Mouse (Mus musculus) MN1 (cell line): ENCODE results near the gene Adgrf5.
"Not testable (repeated sequence)": the region's sequence is repeated elsewhere in the genome, so short reads cannot be mapped to it uniquely, and the experiment has no call there.

Experiments
- DNase-seq: peaks from one replicate; pipeline ENCODE4 v3.0.0-alpha.2; 2016; ENCODE audit warnings: low spot score

Adgrf5 gene

DNA sequence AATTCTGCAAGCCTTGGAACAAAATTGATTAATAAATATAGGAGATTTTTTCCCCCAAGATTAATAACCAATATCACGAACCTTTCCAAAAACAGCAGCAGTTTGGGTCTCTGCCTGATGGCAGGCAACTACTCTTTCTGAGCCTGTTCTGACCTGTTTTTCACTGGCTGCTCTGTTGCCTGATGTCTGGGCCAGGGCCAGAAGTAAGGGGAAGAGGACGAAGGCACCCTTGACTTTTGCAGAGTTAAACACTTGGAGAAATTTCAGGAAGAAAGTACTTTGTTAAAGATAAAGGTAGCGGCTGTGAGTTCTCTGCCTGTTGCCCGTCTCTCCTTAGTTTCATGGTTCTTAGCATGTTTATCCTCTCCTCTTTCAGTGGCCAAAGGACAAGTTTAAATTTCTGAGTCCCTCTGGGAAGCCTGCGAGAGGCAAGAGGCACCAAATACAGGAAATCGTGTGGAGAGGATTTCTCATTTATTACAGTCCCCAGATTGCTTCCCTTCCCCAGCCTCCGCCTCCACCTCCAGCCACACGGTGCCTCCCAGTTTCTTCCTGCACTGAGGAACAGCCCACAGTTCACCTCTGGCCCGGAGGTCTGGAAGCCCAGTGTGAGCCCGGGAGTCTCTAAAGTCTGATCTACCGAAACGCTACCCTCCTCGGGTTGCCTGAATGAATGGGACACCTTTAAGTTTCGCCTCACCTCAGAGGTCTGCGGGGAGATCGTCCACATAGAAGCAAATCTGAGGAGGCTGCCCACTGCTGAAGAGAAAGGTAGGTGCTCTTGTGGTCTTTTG lies at the start of gene Adgrf5:
Adgrf5 (plus strand) TSS at position 626 of the 794 bp plus-strand sequence.
- no peak for DNase-seq

DNA sequence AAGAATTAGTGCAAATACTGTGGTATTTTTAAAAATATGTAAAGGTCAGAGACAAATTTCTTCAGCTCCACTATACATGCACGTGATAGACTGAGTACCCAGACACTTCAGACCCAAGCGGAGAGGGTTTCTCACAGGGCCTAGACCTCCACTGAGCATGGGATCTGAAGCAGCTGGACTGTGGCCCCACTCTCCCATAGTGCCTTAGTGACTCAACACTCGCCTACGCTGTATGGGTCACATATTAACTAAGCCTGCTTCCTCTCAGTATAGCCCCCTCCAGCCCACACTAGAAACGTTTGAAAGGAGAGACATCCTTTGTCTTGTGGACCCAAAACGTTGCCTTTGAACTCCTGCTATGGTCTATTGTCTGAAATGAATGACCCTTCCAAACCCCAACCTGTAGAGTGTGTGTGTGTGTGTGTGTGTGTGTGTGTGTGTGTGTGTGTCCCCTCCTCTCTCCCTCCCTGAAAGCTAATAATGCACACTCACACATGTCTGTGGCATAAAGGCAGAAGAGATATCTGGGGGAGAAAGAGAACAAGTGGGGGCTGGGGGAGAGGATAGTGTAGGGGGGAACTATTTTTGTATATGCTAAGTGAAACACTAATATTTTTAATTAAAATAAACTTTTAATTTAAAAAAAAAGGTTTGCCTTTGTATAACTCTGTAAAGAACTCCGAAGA lies 34.1 kb upstream of the Adgrf5 start:
- DNase-seq, result no peak

DNA sequence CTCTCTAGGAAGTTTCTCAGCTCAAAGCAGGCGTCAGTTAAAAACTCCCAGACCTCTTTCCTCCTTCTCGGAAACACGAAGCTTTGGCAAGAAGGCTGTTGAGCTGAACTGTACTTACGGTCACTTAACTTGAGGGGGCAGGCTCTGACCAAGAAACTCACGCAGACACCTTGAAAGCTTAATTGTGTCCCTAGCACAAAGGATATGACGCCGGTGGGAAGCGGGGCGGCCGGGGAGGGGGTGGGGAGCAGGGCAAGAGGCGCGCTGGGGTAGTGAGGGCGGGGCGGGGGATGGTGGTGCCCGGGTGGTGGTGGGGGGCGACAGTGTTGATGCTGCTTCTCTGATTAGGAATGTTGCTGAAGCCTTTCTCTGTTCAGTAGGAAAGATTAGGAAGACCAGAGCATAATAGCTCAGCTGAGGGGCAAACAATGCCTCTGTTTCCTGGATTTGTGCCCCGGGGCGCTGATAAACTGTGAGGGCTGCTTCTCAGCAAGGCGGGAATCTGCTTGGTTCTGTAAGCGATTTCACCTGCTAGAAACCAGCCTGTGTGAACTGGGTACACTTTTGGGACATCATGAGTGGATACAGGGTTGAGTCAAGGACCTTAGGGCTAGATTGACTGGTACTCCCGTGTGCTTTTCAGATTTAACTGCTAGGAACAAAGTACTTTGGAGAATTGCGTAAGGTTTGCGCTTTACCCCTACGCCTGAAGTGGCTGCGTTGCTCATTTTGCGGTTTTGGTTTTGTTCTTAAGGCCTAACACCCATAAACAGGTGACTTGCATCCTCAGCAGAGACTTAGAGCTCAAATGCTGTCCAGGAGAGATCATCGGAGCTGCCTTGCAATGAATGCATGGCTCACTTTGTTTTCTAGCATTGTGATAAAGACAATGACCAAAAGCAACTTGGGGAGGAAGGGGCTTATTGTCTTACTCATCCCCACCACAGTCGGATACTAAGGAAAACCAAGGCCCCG lies 33.2 kb upstream of the Adgrf5 start:
- no peak for DNase-seq

DNA sequence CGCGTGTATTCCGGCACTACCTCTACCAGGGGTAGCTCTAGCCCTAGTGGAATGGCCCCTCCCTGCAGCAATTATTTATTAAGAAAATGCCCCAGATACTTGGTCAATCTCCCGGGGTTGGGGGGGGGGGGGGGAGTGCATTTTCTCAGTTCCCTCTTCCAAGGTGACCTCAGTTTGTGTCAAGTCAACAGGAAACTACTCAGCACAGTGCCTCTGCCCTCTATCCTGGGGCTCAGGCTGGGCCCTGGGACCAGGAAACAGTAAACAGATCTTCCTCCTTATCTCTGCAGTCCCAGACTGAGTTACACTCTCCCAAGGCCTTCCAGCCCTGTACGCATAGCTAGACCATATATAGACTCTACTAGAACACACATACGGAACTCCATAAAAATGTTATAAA lies 32.4 kb upstream of the Adgrf5 start:
- no peak for DNase-seq

DNA sequence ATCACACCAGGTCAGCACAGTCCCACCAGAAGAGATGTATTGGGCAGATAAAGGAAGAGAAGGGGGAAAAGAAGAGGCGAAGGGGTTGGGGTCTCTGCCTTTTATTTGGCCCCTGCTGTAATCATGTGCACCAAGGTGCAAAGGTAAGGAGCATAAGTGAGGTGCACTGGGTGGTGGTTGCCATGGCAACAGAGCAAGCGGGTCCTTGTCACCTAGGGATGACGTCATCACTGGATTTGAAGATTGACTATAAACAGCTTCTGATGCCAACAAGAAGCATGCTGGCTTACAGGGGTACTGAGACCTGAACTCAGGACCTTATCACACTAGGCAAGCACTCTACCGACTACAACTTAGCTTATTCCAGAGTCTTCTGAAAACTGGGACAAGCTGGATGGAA lies 31.0 kb upstream of the Adgrf5 start:
- no peak for DNase-seq

DNA sequence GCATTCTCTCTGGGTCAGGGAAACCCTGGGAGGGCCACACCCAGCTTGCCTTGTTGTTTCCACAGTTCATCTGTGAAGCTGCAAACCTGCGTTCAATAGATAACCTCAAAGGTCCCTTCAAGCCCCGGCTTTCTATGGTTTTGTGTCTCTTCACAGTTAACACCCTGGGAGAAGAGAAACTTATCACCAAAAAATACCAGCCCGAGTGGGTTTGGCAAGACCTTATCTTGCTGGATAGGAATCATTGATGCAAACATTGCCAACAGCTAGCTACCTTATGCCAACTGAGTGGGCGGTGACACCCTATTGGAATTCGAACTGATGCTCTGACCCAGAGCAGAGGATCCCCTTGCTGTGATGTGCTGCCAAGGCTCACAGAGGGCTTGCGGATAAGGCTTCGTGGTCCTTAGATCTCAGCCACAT lies 30.5 kb upstream of the Adgrf5 start:
- no peak for DNase-seq

DNA sequence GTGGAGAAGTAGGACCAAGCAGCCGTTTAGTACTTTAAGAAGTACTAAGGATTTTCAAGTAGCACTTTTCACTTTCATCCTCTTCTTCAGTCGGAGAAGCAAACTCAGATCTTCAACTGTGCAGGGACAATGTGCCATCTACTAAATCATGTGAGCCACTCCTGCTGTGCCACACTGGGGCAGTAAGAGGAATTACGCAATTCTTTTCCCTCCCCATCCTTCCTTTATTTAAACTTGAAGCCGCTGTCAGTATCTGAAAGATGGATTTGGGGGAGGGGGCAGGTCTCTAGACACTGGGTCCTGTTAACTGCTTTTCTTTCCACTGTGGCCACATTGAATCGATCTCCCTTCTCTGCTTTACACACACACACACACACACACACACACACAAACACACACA lies 27.6 kb upstream of the Adgrf5 start:
- no peak for DNase-seq

DNA sequence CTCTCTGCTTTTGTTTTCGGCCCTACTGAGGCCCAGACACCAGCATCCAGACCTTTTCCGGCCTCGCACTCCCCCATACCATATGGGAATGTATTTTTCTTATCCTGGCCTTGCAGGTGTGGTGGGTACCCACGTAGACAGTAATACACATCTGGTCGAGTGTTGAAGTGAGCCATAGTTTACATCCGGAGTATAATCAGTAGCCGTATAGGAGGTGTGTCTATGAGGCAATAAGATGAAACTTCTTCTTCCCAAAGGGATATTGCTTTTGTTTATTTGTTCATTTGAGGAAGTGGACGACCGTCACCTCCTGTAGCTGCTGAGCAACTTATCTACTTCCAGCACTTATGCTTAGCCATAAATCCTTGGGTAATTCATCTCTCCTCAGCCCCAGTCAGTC lies 26.2 kb upstream of the Adgrf5 start:
- DNase-seq, result no peak

DNA sequence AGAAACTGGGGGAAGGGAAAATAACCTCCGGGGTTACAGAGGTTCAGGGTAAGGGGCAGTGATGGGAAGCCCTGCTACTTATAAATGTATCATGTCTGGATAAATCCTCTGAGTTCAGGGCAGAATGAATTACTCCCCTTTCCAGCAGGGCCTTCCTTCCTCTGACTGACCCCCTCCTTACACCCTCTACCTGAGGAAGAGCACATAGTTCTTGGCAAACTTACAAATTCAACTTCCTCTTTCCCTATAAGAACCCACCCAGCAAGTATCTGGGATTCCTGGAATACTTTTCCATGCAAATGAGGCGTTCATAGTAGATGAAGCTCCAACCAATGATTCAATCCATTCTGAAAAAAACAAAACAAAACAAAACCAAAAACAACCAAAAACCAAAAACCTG lies 22.6 kb upstream of the Adgrf5 start:
- no peak for DNase-seq

DNA sequence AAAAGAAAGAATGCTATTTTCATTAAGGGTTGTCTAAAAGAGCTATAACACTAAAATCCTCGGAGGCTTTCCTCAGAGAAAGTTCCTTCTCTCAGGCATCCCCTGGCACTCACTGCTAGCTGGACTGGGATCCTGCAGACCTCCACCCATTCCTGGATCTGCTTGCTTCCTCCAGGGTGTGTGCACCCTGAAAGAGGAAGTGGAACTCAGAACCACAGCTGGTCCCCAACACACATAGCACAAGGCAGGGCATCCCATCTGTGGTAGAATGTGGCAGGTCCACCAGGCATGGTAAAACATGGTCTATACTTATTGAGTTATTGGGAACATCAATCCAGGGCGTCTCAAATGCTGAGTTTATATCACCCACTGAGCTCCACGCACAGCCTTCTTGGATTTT lies 22.0 kb upstream of the Adgrf5 start:
- DNase-seq, result no peak

DNA sequence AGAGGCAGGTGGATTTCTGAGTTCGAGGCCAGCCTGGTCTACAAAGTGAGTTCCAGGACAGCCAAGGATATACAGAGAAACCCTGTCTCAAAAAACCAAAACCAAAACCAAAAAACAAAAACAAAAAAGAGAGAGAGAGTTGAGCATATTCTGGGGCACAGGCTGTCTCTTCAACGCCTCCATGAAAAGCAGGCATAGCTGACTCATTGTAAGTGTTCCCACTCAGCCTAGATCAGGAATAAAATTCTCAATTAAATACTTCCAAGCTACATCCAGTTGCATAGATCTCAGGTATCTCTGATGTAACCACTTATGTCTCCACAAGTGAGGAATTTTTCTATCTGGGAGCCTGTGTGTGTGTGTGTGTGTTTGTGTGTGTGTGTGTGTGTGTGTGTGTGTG lies 13.8 kb upstream of the Adgrf5 start:
- DNase-seq, result not testable (repeated sequence)

DNA sequence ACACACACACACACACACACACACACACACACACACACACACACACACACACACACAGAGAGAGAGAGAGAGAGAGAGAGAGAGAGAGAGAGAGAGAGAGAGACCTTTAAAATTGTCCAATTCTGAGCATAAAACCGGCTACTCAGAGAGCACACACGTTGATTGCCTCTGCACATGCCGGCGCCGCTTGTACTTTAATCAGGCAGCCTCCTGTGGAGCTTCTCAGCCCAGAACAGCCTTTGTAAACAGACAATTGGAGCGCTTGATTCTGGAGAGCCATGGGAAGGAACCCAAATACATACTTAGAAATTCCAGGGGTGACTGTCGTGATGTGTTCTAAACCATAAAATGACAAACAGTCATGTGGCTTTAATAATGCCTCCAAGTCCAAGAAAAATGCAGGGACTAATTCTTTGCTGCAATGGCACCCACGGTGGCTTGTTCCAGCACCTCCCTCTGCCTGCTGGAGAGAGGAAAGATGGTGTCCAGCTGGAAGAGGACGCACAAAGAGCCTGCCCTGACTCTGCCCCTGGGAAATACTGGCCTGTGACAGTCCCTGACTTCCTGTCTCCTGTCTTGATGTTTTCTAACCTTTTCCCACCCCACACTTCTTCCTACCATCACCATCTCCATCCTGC lies 2.2 kb upstream of the Adgrf5 start:
- no peak for DNase-seq

DNA sequence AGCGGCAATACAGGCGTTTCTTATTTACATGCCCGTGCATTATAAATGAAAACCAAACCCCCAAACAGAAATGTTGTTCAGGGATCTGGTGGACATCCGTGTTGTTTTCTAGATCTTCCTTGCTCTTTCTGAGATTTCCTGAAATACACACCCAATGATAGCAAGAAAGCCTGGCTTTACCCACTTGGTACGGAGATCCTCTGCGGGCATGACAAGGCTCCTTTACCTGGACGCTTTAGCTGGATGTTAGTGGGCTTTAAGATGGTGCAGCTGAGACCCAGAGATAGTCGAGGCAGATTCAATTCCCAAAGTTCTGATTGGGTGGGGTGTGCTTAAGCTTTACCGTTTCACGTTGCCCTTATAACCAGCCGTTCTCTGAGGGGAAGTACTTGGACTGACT lies 770 bp downstream of the Adgrf5 start:
- no peak for DNase-seq

DNA sequence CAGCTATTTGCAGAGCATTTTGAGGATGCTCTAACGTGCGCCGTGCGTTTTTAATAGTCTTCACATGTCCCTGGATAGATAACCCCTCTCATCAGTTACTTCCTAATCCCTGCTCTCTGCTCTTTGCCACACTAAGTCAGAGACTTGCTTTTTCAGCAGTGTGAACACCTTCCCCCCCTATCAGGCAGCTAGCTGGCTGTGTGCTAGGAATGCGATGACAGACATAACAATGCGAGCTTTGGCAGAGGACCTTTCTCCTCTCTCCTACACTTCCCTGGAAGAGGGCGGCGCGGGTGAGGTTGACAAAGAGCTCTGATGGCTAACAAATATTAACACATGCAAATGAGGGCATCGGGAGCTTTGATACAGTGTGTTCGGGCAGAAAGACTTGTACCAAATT lies 2.1 kb downstream of the Adgrf5 start:
- no peak for DNase-seq

DNA sequence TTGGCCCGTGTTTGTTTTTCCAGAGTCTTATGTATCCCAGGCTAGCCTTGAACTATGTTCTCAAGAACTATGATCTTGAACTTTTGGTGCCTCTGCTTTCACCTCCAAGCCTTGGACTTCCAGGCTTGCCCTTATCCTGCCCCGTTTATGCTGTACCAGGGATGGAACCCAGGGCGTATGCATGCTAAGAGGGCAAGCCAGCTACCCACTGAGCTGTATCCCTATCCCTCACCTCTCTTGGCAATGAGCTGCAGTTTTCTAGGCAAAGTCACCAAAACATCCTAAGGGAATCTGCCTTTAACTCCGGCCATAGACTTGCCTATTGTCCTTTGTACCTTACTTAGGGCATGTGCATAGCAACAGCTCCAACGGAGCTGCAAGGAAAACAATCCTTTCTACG lies 2.6 kb downstream of the Adgrf5 start:
- DNase-seq, result no peak

DNA sequence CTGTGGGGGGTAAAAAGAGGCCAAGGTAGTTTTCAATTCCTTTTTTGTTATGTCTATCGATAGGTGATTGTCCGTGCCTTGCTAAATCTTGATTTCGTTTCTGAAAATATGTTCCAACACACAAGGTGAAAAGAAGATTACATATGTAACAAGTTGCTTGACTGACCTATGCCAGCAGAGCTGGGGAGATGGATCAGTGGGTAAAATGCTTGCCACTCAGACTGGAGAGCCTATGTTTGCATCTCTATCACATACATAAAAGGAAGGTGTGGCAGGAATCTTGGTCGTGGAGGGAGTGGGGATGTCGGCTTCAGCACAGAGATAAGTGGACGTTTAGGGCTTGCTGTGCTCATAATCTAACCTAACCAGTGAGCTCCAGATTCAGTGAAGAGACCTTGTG lies 3.7 kb downstream of the Adgrf5 start:
- DNase-seq, result no peak

DNA sequence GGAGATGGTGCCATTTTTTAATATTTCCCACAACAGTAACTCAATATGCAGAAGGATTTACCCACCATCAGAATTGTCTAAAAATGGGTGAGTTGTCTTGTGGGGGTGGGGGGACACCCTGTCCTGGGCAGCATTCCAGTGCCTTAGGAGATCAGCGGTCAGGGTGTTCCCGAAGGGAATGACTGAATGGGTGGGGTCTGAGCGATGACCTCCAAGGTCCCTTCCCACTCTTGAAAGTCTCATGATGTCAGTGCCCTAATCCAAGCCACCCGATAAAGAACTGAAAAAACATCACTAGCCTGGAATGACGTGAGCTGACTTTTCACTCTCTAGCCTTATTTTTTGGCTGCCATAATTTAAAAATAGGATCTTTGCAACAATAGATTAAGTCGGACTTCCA lies 5.0 kb downstream of the Adgrf5 start:
- no peak for DNase-seq

DNA sequence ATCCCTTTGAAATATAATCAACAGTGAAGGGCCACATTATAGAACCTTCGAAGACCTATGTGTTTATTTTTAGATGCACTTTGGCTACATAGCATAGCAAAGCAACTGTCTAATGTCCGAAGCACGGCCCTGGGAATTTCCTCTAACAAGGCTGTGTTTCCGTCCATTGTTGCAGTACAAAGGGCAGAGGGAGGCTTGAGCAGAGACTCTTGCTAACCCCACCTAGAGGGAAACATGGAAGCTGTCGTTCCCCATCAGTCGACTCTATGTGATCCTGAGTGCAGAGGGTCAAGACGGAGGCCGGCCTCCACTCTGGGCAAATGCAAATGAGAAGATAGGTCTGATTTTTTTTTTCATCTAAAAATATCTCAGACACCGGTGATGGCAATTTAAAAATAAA lies 6.2 kb downstream of the Adgrf5 start:
- no peak for DNase-seq

DNA sequence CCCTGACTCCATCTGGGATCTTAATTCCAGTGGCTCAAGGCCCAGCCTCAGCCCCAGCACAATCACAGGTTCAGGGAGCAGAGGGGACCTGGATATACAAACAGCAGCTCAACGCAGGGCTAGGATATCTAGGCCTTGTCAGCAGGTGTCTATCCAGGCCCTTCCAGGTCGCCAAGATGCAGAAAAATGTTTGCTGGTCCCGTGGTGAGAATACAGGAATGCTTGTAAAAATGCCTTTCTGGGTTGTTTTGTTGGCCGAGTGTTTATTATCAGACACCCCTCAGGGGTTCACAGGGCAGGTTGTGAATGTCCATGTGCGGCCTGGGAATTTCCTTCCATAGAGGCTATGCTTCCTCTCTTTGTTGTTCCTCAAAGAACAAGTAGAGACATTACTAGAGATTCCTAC lies 7.9 kb downstream of the Adgrf5 start:
- no peak for DNase-seq

DNA sequence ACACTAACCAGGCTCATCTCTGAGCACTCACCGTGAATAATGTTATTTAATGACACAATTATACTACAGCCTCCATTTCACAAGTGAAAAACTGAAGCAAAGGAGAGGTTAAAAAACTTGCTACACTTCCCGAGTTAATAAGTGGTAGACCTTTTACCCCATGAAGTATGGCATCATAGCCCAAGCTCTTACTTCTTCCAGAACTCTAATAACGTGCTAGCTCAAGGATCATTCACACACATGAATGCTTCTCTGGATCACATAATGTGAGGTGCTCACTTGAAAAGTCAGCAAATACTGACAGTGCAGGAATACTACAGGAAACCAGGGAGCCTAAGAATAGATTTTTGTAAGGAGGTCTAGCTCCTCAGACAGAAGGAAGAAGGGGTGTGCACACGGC lies 12.4 kb downstream of the Adgrf5 start:
- DNase-seq, result no peak

DNA sequence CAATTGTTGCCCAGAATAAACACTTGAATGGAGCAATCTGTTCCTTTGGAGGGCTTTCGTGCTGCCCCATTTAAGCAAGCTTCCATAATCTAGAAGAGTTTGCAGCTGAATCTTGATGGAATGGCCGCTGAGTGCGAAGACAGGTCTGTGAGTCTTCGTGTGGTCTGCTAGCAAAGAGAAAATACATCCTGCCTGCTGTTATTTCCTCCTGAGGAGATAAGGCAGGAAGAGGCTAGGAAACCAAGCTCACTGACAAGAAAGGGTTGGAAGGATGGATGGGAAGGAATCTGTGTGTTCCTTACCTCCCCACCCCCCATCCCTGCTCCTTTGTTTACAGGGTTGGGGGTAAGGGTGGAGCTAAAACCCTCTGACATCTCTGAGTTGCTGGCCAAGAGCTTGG lies 13.8 kb downstream of the Adgrf5 start:
- no peak for DNase-seq

DNA sequence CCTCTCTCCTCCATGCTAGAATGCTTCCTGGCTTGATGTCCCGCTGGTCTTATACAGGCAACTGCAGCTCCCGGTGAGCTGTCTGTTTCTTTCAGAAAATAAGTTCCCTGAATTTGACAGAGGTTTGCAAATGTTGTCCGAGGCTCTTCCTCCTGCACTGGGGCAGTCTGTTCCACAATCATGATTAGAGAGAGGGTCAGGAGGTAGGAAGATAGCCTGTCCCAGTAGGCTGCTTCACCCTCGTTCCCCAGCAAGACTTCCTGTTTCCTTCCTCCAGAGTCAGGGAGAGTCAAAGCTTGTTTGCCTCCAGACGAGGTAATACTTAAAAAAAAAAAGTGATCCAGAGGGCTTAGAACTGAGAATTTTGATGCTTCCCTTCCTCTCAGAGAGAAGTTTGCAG lies 16.3 kb downstream of the Adgrf5 start:
- no peak for DNase-seq
